Mouse (Mus musculus): ENCODE results near the gene Qrich2.

DNA sequence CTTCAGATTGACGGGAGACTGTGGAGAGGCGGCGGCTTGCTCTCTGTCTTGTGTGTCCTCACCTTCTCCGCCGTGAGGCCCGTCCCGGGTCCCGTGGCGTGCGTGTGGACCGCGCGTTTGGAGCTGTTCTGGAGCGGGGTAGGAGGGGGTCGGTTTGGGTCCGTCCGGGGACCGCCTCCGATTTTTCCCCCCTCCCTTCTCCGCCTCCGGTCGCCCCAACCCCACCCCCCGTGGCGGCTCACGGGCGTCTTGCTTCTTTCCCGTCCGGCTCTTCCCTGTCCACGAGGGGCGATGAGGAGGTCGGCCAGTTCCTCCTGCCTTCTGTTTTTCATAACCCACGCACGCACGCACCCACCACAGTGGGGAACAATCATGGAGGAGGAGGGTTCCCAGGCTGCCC lies 32.6 kb upstream of the Qrich2 start:
- no peak for TF ChIP-seq CTCF (IDR thresholded peaks at IDR 0.05; ENCODE audit: low read depth, low read length)
- no peak for TF ChIP-seq POLR2A (IDR thresholded peaks at IDR 0.05; ENCODE audit: insufficient read depth, low read length)
- no peak for TF ChIP-seq EP300 (IDR thresholded peaks at IDR 0.05; ENCODE audit: insufficient read depth, low read depth, low read length)

Measured in ES-Bruce4 (cell line).